Mouse (Mus musculus): Measurements from ENCODE around the gene Stambp.

DNA sequence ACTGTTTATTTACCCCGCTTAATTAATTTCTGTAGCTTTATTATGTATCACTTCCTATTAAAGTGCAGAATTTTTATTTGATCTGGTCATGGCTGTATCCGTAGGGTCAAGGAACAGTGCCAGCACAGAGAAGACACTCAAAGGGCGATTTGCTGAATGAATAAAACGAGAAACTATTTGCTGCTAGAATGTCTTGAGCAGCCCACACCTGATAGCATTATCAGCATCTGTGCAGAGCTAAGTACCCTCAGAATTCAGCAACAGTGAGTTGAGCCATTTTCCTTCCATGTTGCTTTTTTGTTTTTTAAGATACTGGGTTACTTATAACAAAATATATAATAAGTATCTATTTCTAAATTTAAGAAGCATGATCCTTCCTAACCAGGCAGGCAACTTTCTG is 67.0 kb downstream of the Stambp start:
- no peak for TF ChIP-seq CTCF (IDR thresholded peaks at IDR 0.05; ENCODE audit: low read depth)
- TF ChIP-seq EP300 (optimal IDR thresholded peaks at IDR 0.05), result no peak
